In the genomic region with DNA sequence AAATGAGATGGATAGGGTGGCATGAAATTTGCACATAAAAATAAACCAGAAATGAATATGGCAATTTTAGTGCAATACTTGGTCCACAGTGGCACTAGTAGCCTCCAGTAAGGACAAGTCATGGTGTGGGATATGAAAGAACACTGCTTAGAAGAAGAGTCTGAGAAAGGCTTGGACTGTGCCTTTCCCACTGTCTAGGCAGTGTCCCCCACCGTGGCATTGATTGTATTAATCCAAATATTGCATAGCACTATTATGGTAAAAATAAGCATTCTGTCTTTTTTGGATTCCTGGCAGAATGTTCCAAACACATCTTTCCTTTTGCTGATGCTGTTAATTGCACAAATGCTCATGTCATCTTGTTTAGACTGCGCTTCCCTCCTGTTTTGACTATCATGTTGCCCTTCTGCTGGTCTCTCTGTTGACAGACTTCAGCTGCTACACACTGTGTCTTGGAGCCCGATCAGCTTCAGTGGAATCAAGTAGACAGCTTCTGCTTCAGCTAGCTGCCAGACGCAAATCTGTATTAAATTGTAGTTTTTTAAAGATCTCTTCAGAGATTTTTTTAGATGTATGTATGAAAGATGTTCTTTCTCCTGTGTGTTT, we compare ENCODE assay signal across 13 mouse cellular contexts.
A peak's percentile ranks its signal among the peaks of the same experiment; 100 is the strongest.
DNase-seq lines count a peak whose midpoint lies in the region; ATAC-seq lines count a peak whose summit lies in the region.
"Had no signal": no experiment of that assay in that cellular context is flagged by ENCODE, and none has a peak within 500 bp of the region (broad histone marks: within the 10 kb centered on the region; RNA-seq: fewer than 3 reads in every experiment).

No protein-coding gene starts in this region.

- H3K36me3 ChIP-seq in forebrain, embryonic 16.5 days (ENCODE audit: control insufficient read depth, insufficient read depth): no peaks in the 10 kb centered on the region
- no peaks in the 10 kb centered on the region for H3K36me3 ChIP-seq in lung, embryonic 15.5 days
- H3K36me3 ChIP-seq: G1E; hindbrain, embryonic 10.5 days had no signal

- no peak overlapping the region for H3K9ac ChIP-seq in forebrain, embryonic 16.5 days (replicated peaks; ENCODE audit: low read depth, low read length)
- H3K9ac ChIP-seq in lung, embryonic 15.5 days: no peak overlapping the region

- DNase-seq in cerebellum, postnatal 14 days: peak; percentile 69 to 74
- no peak for DNase-seq in cerebellum, adult 9-10 months
- peak; percentile 48 for DNase-seq in layer of hippocampus, adult 11-12 months (ENCODE audit: low spot score)
- no peak for DNase-seq in layer of hippocampus, postnatal 25 days (ENCODE audit: extremely low spot score in 1 of 2, low spot score in 1 of 2)
- DNase-seq in adipocyte (ENCODE audit: low spot score): no peak
- DNase-seq in B cell, adult 2 months: no peak
- DNase-seq: heart, adult 2 months had no signal

- H3K4me3 ChIP-seq in forebrain, embryonic 16.5 days (replicated peaks; ENCODE audit: low read length): no peak overlapping the region
- H3K4me3 ChIP-seq in lung, embryonic 15.5 days: no peak overlapping the region
- H3K4me3 ChIP-seq: heart, adult 2 months; hindbrain, embryonic 10.5 days had no signal

- WGBS in forebrain, embryonic 16.5 days: 43% methylated on average over 4 of the region's 4 CpGs
- WGBS in lung, embryonic 15.5 days: 30% methylated on average over 4 of the region's 4 CpGs

- H3K9me3 ChIP-seq in forebrain, embryonic 16.5 days (ENCODE audit: control insufficient read depth, low read length): no peaks in the 10 kb centered on the region
- H3K9me3 ChIP-seq in lung, embryonic 15.5 days: no peaks in the 10 kb centered on the region
- H3K9me3 ChIP-seq: hindbrain, embryonic 10.5 days had no signal

- no peak overlapping the region for H3K4me2 ChIP-seq in forebrain, embryonic 16.5 days (ENCODE audit: low read length)
- H3K4me2 ChIP-seq in lung, embryonic 15.5 days: no peak overlapping the region

- H3K27ac ChIP-seq in forebrain, embryonic 16.5 days (ENCODE audit: low read length): peak overlapping the region; percentile 65; the same call in 1 of the 2 replicates
- H3K27ac ChIP-seq in lung, embryonic 15.5 days: peak overlapping the region; percentile 29; the same call in 1 of the 2 replicates
- H3K27ac ChIP-seq: heart, adult 2 months; hindbrain, embryonic 10.5 days; macrophage had no signal

- peak; percentile 98 for ATAC-seq in forebrain, embryonic 16.5 days
- peak; percentile 94; the same call in 1 of the 2 replicates for ATAC-seq in lung, embryonic 15.5 days (ENCODE audit: borderline replicate concordance, extremely low read depth, low FRiP score, low TSS enrichment)
- ATAC-seq: activated CD4-positive, CD25-positive, alpha-beta regulatory T cell, adult 4 months had no signal

- H3K4me1 ChIP-seq in forebrain, embryonic 16.5 days (replicated peaks; ENCODE audit: control insufficient read depth, insufficient read depth, low read length): 0 out of 2 replicates have a peak, but pooled peaks cover 4% of the 10 kb centered on the region
- peaks cover 5% of the 10 kb centered on the region; the same call in 1 of the 2 replicates for H3K4me1 ChIP-seq in lung, embryonic 15.5 days
- H3K4me1 ChIP-seq: hindbrain, embryonic 10.5 days had no signal

- H3K27me3 ChIP-seq in forebrain, embryonic 16.5 days (replicated peaks; ENCODE audit: control insufficient read depth, insufficient read depth, low read length): no peaks in the 10 kb centered on the region
- H3K27me3 ChIP-seq in lung, embryonic 15.5 days: no peaks in the 10 kb centered on the region

Comparison
In these comparisons a context has a peak if more than half of its experiments do, and no peak if none do; other contexts are left out.
1. DNase-seq: peak in cerebellum, postnatal 14 days (2 of 2) and layer of hippocampus, adult 11-12 months (single experiment); none in cerebellum, adult 9-10 months (single experiment), layer of hippocampus, postnatal 25 days (0 of 2), adipocyte (single experiment) and B cell, adult 2 months (0 of 2).